15 mouse cellular contexts compared by ENCODE assay signal in genomic region chr2:131372276-131372877, GRCm38 (mm10). TPM values are rescaled to one million over a fixed set of nuclear protein-coding genes. Genes with fewer than 3 reads are reported as not detected.
DNase-seq lines count a peak whose midpoint lies in the region.
"Had no signal": no experiment of that assay in that cellular context is flagged by ENCODE, and none has a peak within 500 bp of the region (broad histone marks: within the 10 kb centered on the region; RNA-seq: fewer than 3 reads in every experiment).

No protein-coding gene starts in this region.

- peak; percentile 34 for DNase-seq in adrenal gland, adult 8-10 months
- no peak for DNase-seq in adrenal gland, postnatal 10 days
- peak; percentile 74 for DNase-seq in heart, adult 11 months
- no peak for DNase-seq in heart, postnatal 14 days
- peak; percentile 72 for DNase-seq in NIH3T3 (ENCODE audit: low read depth)
- no peak for DNase-seq in right cerebral cortex, adult 2 months (ENCODE audit: low spot score in 2 of 2)
- DNase-seq: cerebellum, adult 18-20 months; cerebellum, postnatal 10 days; gastrocnemius, postnatal 14 days; heart, postnatal 36 days; kidney, adult 9 months had no signal

- intact Hi-C loops in heart, postnatal 14 days (cut with DNase I): no loop called here

- peak overlapping the region; percentile 59 for H3K27ac ChIP-seq in brown adipose tissue, adult 24 weeks (replicated peaks; ENCODE audit: low read depth, low read length)
- H3K27ac ChIP-seq: forebrain, embryonic 15.5 days; hindbrain, embryonic 12.5 days had no signal

- H3K4me3 ChIP-seq in brown adipose tissue, adult 24 weeks (ENCODE audit: insufficient read depth, low read depth, low read length): no peak overlapping the region
- H3K4me3 ChIP-seq: forebrain, embryonic 15.5 days; heart, embryonic 12.5 days; hindbrain, embryonic 12.5 days had no signal

- H3K4me1 ChIP-seq in brown adipose tissue, adult 24 weeks (ENCODE audit: control insufficient read depth, insufficient read depth, insufficient read length, low read length): peaks cover 5% of the 10 kb centered on the region
- H3K4me1 ChIP-seq: heart, embryonic 12.5 days; hindbrain, embryonic 12.5 days had no signal

RNA-seq across cellular contexts. Expression of gene Rnf24, which starts 19.7 kb away (rescaled TPM):
- 10 to 100 TPM in 2 of 4 experiments, 1 to 10 TPM in 2; 6.2 to 16.7 (median 11.0) TPM for total RNA-seq in adrenal gland, adult 8-10 months (2022)
- 1 to 10 TPM; 9.3 to 10.0 TPM for total RNA-seq in adrenal gland, postnatal 10 days (2021)
- total RNA-seq in heart, postnatal 14 days (2021): 1 to 10 TPM; 3.4 to 3.9 TPM
- 8.5 and 13.8 TPM in 2 replicates for polyA plus RNA-seq in brown adipose tissue, adult 24 weeks (2012; ENCODE audit: insufficient read depth, insufficient read length, missing spikeins)

Comparison
In these comparisons a context has a peak if more than half of its experiments do, and no peak if none do; other contexts are left out.
1. DNase-seq: peak in adrenal gland, adult 8-10 months (single experiment), heart, adult 11 months (single experiment) and NIH3T3 (single experiment); none in adrenal gland, postnatal 10 days (single experiment), heart, postnatal 14 days (0 of 2) and right cerebral cortex, adult 2 months (0 of 2).